Mouse (Mus musculus): ENCODE measurements at regions not wholly inside any gene's neighbourhood (a gene's known extent, or its start where the extent isn't known, plus 50 kb on each side); places are given as distances from the start of the nearest gene placed in this dataset.
"Not testable (repeated sequence)": the region's sequence is repeated elsewhere in the genome, so short reads cannot be mapped to it uniquely, and the experiment has no call there.

GRCm38 (mm10) chr4:21321769-21322168 is 364.0 kb downstream of the Prdm13 start:
- Histone ChIP-seq H3K27ac (ENCODE audit: low read depth, low read length) (no peak overlapping the region), H3K27me3 (replicated peaks; ENCODE audit: control insufficient read depth, insufficient read depth, low read length) (no peaks in the 10 kb centered on the region), H3K4me3 (ENCODE audit: low read depth, low read length) (no peak overlapping the region), H3K4me1 (replicated peaks; ENCODE audit: control insufficient read depth, insufficient read depth, low read length) (no peaks in the 10 kb centered on the region), H3K9ac (ENCODE audit: low read depth, low read length) (no peak overlapping the region), H3K9me3 (ENCODE audit: control insufficient read depth) (no peaks in the 10 kb centered on the region), H3K4me2 (replicated peaks; ENCODE audit: low read depth) (no peak overlapping the region), H3K36me3 (ENCODE audit: control insufficient read depth, insufficient read depth) (no peaks in the 10 kb centered on the region)
- TF ChIP-seq CTCF (IDR thresholded peaks at IDR 0.05; ENCODE audit: low read depth) = no peak
- WGBS = 63% methylated on average over 1 of the region's 1 CpGs
- no peak for ATAC-seq

- H3K4me3 ChIP-seq (ENCODE audit: low read depth, low read length); H3K9me3 ChIP-seq (ENCODE audit: control insufficient read depth); ATAC-seq; H3K27me3 ChIP-seq (replicated peaks; ENCODE audit: control insufficient read depth, insufficient read depth, low read length); H3K9ac ChIP-seq (ENCODE audit: low read depth, low read length); H3K36me3 ChIP-seq (ENCODE audit: control insufficient read depth, insufficient read depth); H3K27ac ChIP-seq (ENCODE audit: low read depth, low read length); H3K4me2 ChIP-seq (replicated peaks; ENCODE audit: low read depth); H3K4me1 ChIP-seq (replicated peaks; ENCODE audit: control insufficient read depth, insufficient read depth, low read length): not testable (repeated sequence)
- 69% methylated on average over 2 of the region's 2 CpGs for WGBS
Observed at GRCm38 (mm10) chr4:21309239-21309638, 376.5 kb downstream of the Prdm13 start.

GRCm38 (mm10) chr4:21307476-21308011 is 378.2 kb downstream of the Prdm13 start:
- no peak overlapping the region for H3K9ac ChIP-seq (ENCODE audit: low read depth, low read length)
- no peak for TF ChIP-seq CTCF (IDR thresholded peaks at IDR 0.05; ENCODE audit: low read depth)

GRCm38 (mm10) chr4:21300141-21300540 is 385.6 kb downstream of the Prdm13 start:
- Histone ChIP-seq H3K27me3 (replicated peaks; ENCODE audit: control insufficient read depth, insufficient read depth, low read length) (no peaks in the 10 kb centered on the region), H3K9me3 (ENCODE audit: control insufficient read depth) (no peaks in the 10 kb centered on the region), H3K9ac (ENCODE audit: low read depth, low read length) (no peak overlapping the region), H3K4me1 (replicated peaks; ENCODE audit: control insufficient read depth, insufficient read depth, low read length) (no peaks in the 10 kb centered on the region), H3K4me3 (ENCODE audit: low read depth, low read length) (no peak overlapping the region), H3K27ac (ENCODE audit: low read depth, low read length) (no peak overlapping the region), H3K4me2 (replicated peaks; ENCODE audit: low read depth) (no peak overlapping the region), H3K36me3 (ENCODE audit: control insufficient read depth, insufficient read depth) (no peaks in the 10 kb centered on the region)
- TF ChIP-seq CTCF (IDR thresholded peaks at IDR 0.05; ENCODE audit: low read depth) = no peak
- ATAC-seq = no peak

More at GRCm38 (mm10) chr4:21307476-21308011, 378.2 kb downstream of the Prdm13 start:
- Histone ChIP-seq H3K4me2 (replicated peaks; ENCODE audit: low read depth) (no peak overlapping the region), H3K36me3 (ENCODE audit: control insufficient read depth, insufficient read depth) (no peaks in the 10 kb centered on the region), H3K4me1 (replicated peaks; ENCODE audit: control insufficient read depth, insufficient read depth, low read length) (no peaks in the 10 kb centered on the region), H3K4me3 (ENCODE audit: low read depth, low read length) (no peak overlapping the region), H3K27me3 (replicated peaks; ENCODE audit: control insufficient read depth, insufficient read depth, low read length) (no peaks in the 10 kb centered on the region), H3K27ac (ENCODE audit: low read depth, low read length) (no peak overlapping the region), H3K9me3 (ENCODE audit: control insufficient read depth) (no peaks in the 10 kb centered on the region)
- no peak for ATAC-seq
- WGBS = 77% methylated on average over 3 of the region's 3 CpGs

GRCm38 (mm10) chr4:21267302-21267701 is 418.5 kb downstream of the Prdm13 start:
- no peak for TF ChIP-seq CTCF (IDR thresholded peaks at IDR 0.05; ENCODE audit: low read depth)
- H3K4me2 ChIP-seq (replicated peaks; ENCODE audit: low read depth) = no peak overlapping the region
- no peaks in the 10 kb centered on the region for H3K36me3 ChIP-seq (ENCODE audit: control insufficient read depth, insufficient read depth)
- ATAC-seq = no peak
- no peaks in the 10 kb centered on the region for H3K27me3 ChIP-seq (replicated peaks; ENCODE audit: control insufficient read depth, insufficient read depth, low read length)
- no peak overlapping the region for H3K27ac ChIP-seq (ENCODE audit: low read depth, low read length)
- no peaks in the 10 kb centered on the region for H3K9me3 ChIP-seq (ENCODE audit: control insufficient read depth)
- H3K9ac ChIP-seq (ENCODE audit: low read depth, low read length) = no peak overlapping the region
- no peaks in the 10 kb centered on the region for H3K4me1 ChIP-seq (replicated peaks; ENCODE audit: control insufficient read depth, insufficient read depth, low read length)
- no peak overlapping the region for H3K4me3 ChIP-seq (ENCODE audit: low read depth, low read length)
- 86% methylated on average over 2 of the region's 2 CpGs for whole genome bisulfite sequencing

- no peak overlapping the region for H3K4me2 ChIP-seq (replicated peaks; ENCODE audit: low read depth)
- H3K4me1 ChIP-seq (replicated peaks; ENCODE audit: control insufficient read depth, insufficient read depth, low read length) = no peaks in the 10 kb centered on the region
- no peak overlapping the region for H3K9ac ChIP-seq (ENCODE audit: low read depth, low read length)
- H3K36me3 ChIP-seq (ENCODE audit: control insufficient read depth, insufficient read depth) = no peaks in the 10 kb centered on the region
- ATAC-seq = no peak
- no peak overlapping the region for H3K4me3 ChIP-seq (ENCODE audit: low read depth, low read length)
- no peaks in the 10 kb centered on the region for H3K27me3 ChIP-seq (replicated peaks; ENCODE audit: control insufficient read depth, insufficient read depth, low read length)
- no peak for TF ChIP-seq CTCF (IDR thresholded peaks at IDR 0.05; ENCODE audit: low read depth)
- no peaks in the 10 kb centered on the region for H3K9me3 ChIP-seq (ENCODE audit: control insufficient read depth)
- no peak overlapping the region for H3K27ac ChIP-seq (ENCODE audit: low read depth, low read length)
Observed at GRCm38 (mm10) chr4:21266886-21267285, 418.9 kb downstream of the Prdm13 start.

- no peak for ATAC-seq
- H3K9ac ChIP-seq (ENCODE audit: low read depth, low read length) = no peak overlapping the region
- no peak for TF ChIP-seq CTCF (IDR thresholded peaks at IDR 0.05; ENCODE audit: low read depth)
- no peak overlapping the region for H3K27ac ChIP-seq (ENCODE audit: low read depth, low read length)
- 60% methylated on average over 2 of the region's 2 CpGs for WGBS
- H3K9me3 ChIP-seq (ENCODE audit: control insufficient read depth) = no peaks in the 10 kb centered on the region
- no peak overlapping the region for H3K4me3 ChIP-seq (ENCODE audit: low read depth, low read length)
- no peaks in the 10 kb centered on the region for H3K36me3 ChIP-seq (ENCODE audit: control insufficient read depth, insufficient read depth)
- H3K4me2 ChIP-seq (replicated peaks; ENCODE audit: low read depth) = no peak overlapping the region
- H3K27me3 ChIP-seq (replicated peaks; ENCODE audit: control insufficient read depth, insufficient read depth, low read length) = no peaks in the 10 kb centered on the region
- no peaks in the 10 kb centered on the region for H3K4me1 ChIP-seq (replicated peaks; ENCODE audit: control insufficient read depth, insufficient read depth, low read length)
Observed at GRCm38 (mm10) chr4:21250396-21250795, 435.4 kb downstream of the Prdm13 start.
